Mouse (Mus musculus) adrenal gland, postnatal 4 days (tissue): ENCODE data around the gene Rbm15b. TPM values are rescaled to one million over a fixed set of nuclear protein-coding genes. Genes with fewer than 3 reads are reported as not detected.
A peak's percentile ranks its signal among the peaks of the same experiment; 100 is the strongest.

Experiments used
- DNase-seq, 2 experiments: peaks; one replicate each; pipeline ENCODE4 v3.0.0; 2021 to 2022; ENCODE audit warnings: low spot score in 2 of 2, mixed read lengths in 2 of 2
- long read RNA-seq, 2 experiments: library from polyadenylated mRNA; stranded (forward); transcript quantifications; one replicate each; pipeline ENCODE4 v2.0.0; 2021
- total RNA-seq, 2 experiments: library from RNA; stranded (reverse); gene quantifications; 2 replicates each; pipeline ENCODE4 v1.2.3; 2021

The Rbm15b gene
- 10 to 100 TPM; 39.3 to 42.3 TPM for total RNA-seq
- long read RNA-seq, experiment 1, full-length matches to known transcripts: 25 of 25 reads
- long read RNA-seq, experiment 1, partial matches to known transcripts: 0 of 25 reads
- long read RNA-seq, experiment 1, other reads (novel, unspliced or antisense): 0 of 25 reads
- long read RNA-seq, experiment 2, full-length matches to known transcripts: 70 of 70 reads
- long read RNA-seq, experiment 2, partial matches to known transcripts: 0 of 70 reads
- long read RNA-seq, experiment 2, other reads (novel, unspliced or antisense): 0 of 70 reads

GRCm38 (mm10) chr9:106886828-106887702 is at the start of gene Rbm15b:
Rbm15b (minus strand) TSS chr9:106887428.
- peak; percentile 94 for DNase-seq

GRCm38 (mm10) chr9:106934998-106935397 is 47.8 kb upstream of the Rbm15b start:
- DNase-seq: no peak

GRCm38 (mm10) chr9:106914878-106915277 is 27.6 kb upstream of the Rbm15b start:
- no peak for DNase-seq

- DNase-seq: no peak
Observed at GRCm38 (mm10) chr9:106913759-106914158, 26.5 kb upstream of the Rbm15b start.

- no peak for DNase-seq
Observed at GRCm38 (mm10) chr9:106911624-106912023, 24.4 kb upstream of the Rbm15b start.

GRCm38 (mm10) chr9:106908715-106909114 is 21.5 kb upstream of the Rbm15b start:
- DNase-seq: no peak

GRCm38 (mm10) chr9:106908174-106908573 is 20.9 kb upstream of the Rbm15b start:
- no peak for DNase-seq

GRCm38 (mm10) chr9:106906597-106906996 is 19.4 kb upstream of the Rbm15b start:
- DNase-seq: no peak

- DNase-seq: peak in 1 of 2 experiments; percentile 12
Observed at GRCm38 (mm10) chr9:106903791-106904134, 16.5 kb upstream of the Rbm15b start.

GRCm38 (mm10) chr9:106903099-106903790 is 16.0 kb upstream of the Rbm15b start:
- DNase-seq: no peak

- DNase-seq: no peak
Observed at GRCm38 (mm10) chr9:106901596-106901995, 14.4 kb upstream of the Rbm15b start.

GRCm38 (mm10) chr9:106898901-106899300 is 11.7 kb upstream of the Rbm15b start:
- DNase-seq: no peak

- DNase-seq: no peak
Observed at GRCm38 (mm10) chr9:106893327-106893726, 6.1 kb upstream of the Rbm15b start.

GRCm38 (mm10) chr9:106892552-106892875 is 5.3 kb upstream of the Rbm15b start:
- DNase-seq: no peak

GRCm38 (mm10) chr9:106891829-106892551 is 4.8 kb upstream of the Rbm15b start, which contains the start of gene Manf:
Manf (minus strand) TSS chr9:106891979.
- peak; percentile 83 to 92 for DNase-seq

GRCm38 (mm10) chr9:106891341-106891741 is 4.1 kb upstream of the Rbm15b start:
- DNase-seq: no peak

GRCm38 (mm10) chr9:106890496-106891240 is 3.4 kb upstream of the Rbm15b start:
- no peak for DNase-seq

- DNase-seq: no peak
Observed at GRCm38 (mm10) chr9:106889321-106889720, 2.1 kb upstream of the Rbm15b start.

- no peak for DNase-seq
Observed at GRCm38 (mm10) chr9:106888346-106888745, 1.1 kb upstream of the Rbm15b start.
